ENCODE assay signal across 8 mouse cellular contexts in the genomic region with DNA sequence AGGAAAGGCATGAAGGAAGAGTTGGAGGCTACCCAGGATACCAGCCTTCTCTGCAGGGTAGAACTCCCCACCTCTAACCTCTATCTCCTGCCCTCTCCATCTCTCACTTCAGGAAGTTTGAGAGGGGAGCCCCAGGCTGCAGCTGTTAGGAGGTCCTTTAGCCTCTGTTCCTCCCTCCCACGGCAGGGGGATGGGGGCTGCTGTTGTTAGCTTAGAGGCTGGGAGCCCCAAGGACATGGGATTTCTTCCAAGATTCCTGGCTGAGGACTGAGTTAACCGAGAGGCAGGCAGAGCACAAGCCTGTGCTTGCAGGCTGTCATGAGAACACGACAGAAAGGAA. TPM values are rescaled to one million over a fixed set of nuclear protein-coding genes. Genes with fewer than 3 reads are reported as not detected.
DNase-seq lines count a peak whose midpoint lies in the region; ATAC-seq and TF ChIP-seq lines count a peak whose summit lies in the region.

No protein-coding gene starts in this region.

- peak overlapping the region; percentile 77 for H3K27ac ChIP-seq in heart, adult 2 months
- no peak overlapping the region; the same call in 1 of the 2 replicates for H3K27ac ChIP-seq in heart, embryonic 11.5 days (ENCODE audit: low read depth, low read length)
- peak overlapping the region; percentile 92 for H3K27ac ChIP-seq in heart, embryonic 10.5 days
- peak overlapping the region; percentile 81 for H3K27ac ChIP-seq in kidney, postnatal 0 days
- peak overlapping the region; percentile 49; the same call in 1 of the 2 replicates for H3K27ac ChIP-seq in midbrain, postnatal 0 days (ENCODE audit: low read depth, low read length)

- H3K79me2 ChIP-seq in heart, adult 2 months (replicated peaks; ENCODE audit: control insufficient read depth, insufficient read depth, low read length): no peaks in the 10 kb centered on the region

- H3K9ac ChIP-seq in heart, adult 2 months (ENCODE audit: low read depth, low read length): no peak overlapping the region
- H3K9ac ChIP-seq in heart, embryonic 11.5 days (ENCODE audit: low read depth, low read length): no peak overlapping the region
- 0 out of 2 replicates have a peak overlapping the region, but pooled peaks have one; percentile 39 for H3K9ac ChIP-seq in kidney, postnatal 0 days (ENCODE audit: low read depth, low read length)
- H3K9ac ChIP-seq in midbrain, postnatal 0 days (replicated peaks; ENCODE audit: low read length, poor library complexity, severe bottlenecking): no peak overlapping the region

- TF ChIP-seq EP300 in heart, adult 2 months (IDR thresholded peaks at IDR 0.05; ENCODE audit: insufficient read depth, low read depth, low read length): peak; percentile 59; the same call in 1 of the 2 replicates

- no peak for ATAC-seq in heart, embryonic 11.5 days (replicated peaks; ENCODE audit: insufficient number of reproducible peaks, low FRiP score, low TSS enrichment)
- ATAC-seq in kidney, postnatal 0 days (replicated peaks; ENCODE audit: low FRiP score, low read depth): peak; percentile 25; the same call in 1 of the 2 replicates
- peak; percentile 36; the same call in 1 of the 2 replicates for ATAC-seq in midbrain, postnatal 0 days (ENCODE audit: low FRiP score)

- no peaks in the 10 kb centered on the region for H3K27me3 ChIP-seq in heart, adult 2 months (ENCODE audit: control insufficient read depth, insufficient read depth, low read length)
- H3K27me3 ChIP-seq in heart, embryonic 11.5 days (ENCODE audit: control insufficient read depth, insufficient read depth, low read length): 0 out of 2 replicates have a peak, but pooled peaks cover 3% of the 10 kb centered on the region
- peaks cover 15% of the 10 kb centered on the region for H3K27me3 ChIP-seq in heart, embryonic 10.5 days (ENCODE audit: insufficient read depth, poor library complexity, severe bottlenecking)
- no peaks in the 10 kb centered on the region for H3K27me3 ChIP-seq in kidney, postnatal 0 days (ENCODE audit: insufficient read depth, low read length)
- no peaks in the 10 kb centered on the region for H3K27me3 ChIP-seq in midbrain, postnatal 0 days (ENCODE audit: insufficient read depth, low read length)

- H3K4me3 ChIP-seq in heart, adult 2 months: no peak overlapping the region
- H3K4me3 ChIP-seq in heart, embryonic 11.5 days (ENCODE audit: low read depth, low read length): no peak overlapping the region
- H3K4me3 ChIP-seq in heart, embryonic 10.5 days: no peak overlapping the region
- no peak overlapping the region for H3K4me3 ChIP-seq in kidney, postnatal 0 days (replicated peaks; ENCODE audit: low read depth, low read length)
- no peak overlapping the region for H3K4me3 ChIP-seq in midbrain, postnatal 0 days (ENCODE audit: low read depth, low read length)

- intact Hi-C loops in heart, adult 2 months (cut with DNase I): loop anchor here (5.0 kb wide), 2 partner anchors 251 to 521 kb away; no protein-coding TSS in a partner anchor

- WGBS in heart, adult 2 months: 8% methylated on average over 3 of the region's 3 CpGs
- 31% methylated on average over 3 of the region's 3 CpGs for WGBS in heart, embryonic 11.5 days (ENCODE audit: insufficient replicate concordance)
- WGBS in heart, embryonic 10.5 days: 34% methylated on average over 3 of the region's 3 CpGs
- 9% methylated on average over 3 of the region's 3 CpGs for WGBS in kidney, postnatal 0 days
- WGBS in midbrain, postnatal 0 days: 34% methylated on average over 3 of the region's 3 CpGs

- peaks cover 5% of the 10 kb centered on the region for H3K4me1 ChIP-seq in heart, adult 2 months (ENCODE audit: control insufficient read depth, insufficient read depth, low read length)
- peaks cover 9% of the 10 kb centered on the region for H3K4me1 ChIP-seq in heart, embryonic 11.5 days (ENCODE audit: control insufficient read depth, insufficient read depth, low read length)
- peaks cover 11% of the 10 kb centered on the region for H3K4me1 ChIP-seq in heart, embryonic 10.5 days
- peaks cover 11% of the 10 kb centered on the region for H3K4me1 ChIP-seq in kidney, postnatal 0 days (replicated peaks; ENCODE audit: insufficient read depth, low read length)
- H3K4me1 ChIP-seq in midbrain, postnatal 0 days (ENCODE audit: insufficient read depth, low read length): no peaks in the 10 kb centered on the region

- TF ChIP-seq CTCF in heart, adult 2 months (IDR thresholded peaks at IDR 0.05): no peak
- TF ChIP-seq CTCF in kidney, postnatal 0 days (IDR thresholded peaks at IDR 0.05; ENCODE audit: low read depth): no peak
- no peak for TF ChIP-seq CTCF in midbrain, postnatal 0 days (IDR thresholded peaks at IDR 0.05)

- DNase-seq in heart, adult 2 months: peak in 1 of 2 experiments; percentile 18
- no peak for DNase-seq in heart, embryonic 10.5 days (ENCODE audit: low spot score)
- peak; percentile 78 for DNase-seq in kidney, postnatal 0 days (ENCODE audit: low spot score)
- peak; percentile 39 for DNase-seq in midbrain, postnatal 0 days (ENCODE audit: low spot score)
- DNase-seq in right cerebral cortex, adult 18-20 months: no peak
- no peak for DNase-seq in c-Kit-positive CD71-positive TER-119-positive erythroid progenitor cells, embryonic 14.5 days (ENCODE audit: low spot score)
- no peak for DNase-seq in layer of hippocampus, adult 8-10 months (ENCODE audit: low spot score in 2 of 2)

- TF ChIP-seq POLR2A in heart, adult 2 months (IDR thresholded peaks at IDR 0.05; ENCODE audit: insufficient read depth, low read depth, low read length): no peak

- no peak overlapping the region for H3K4me2 ChIP-seq in heart, embryonic 11.5 days
- no peak overlapping the region for H3K4me2 ChIP-seq in kidney, postnatal 0 days (ENCODE audit: low read length)
- no peak overlapping the region; the same call in 1 of the 2 replicates for H3K4me2 ChIP-seq in midbrain, postnatal 0 days (ENCODE audit: low read depth, low read length, poor library complexity, severe bottlenecking)

- H3K36me3 ChIP-seq in heart, adult 2 months (ENCODE audit: control insufficient read depth, insufficient read depth, low read length): no peaks in the 10 kb centered on the region
- H3K36me3 ChIP-seq in heart, embryonic 11.5 days (ENCODE audit: control insufficient read depth, insufficient read depth, low read length): no peaks in the 10 kb centered on the region
- H3K36me3 ChIP-seq in heart, embryonic 10.5 days: no peaks in the 10 kb centered on the region
- no peaks in the 10 kb centered on the region for H3K36me3 ChIP-seq in kidney, postnatal 0 days (ENCODE audit: insufficient read depth, low read length)
- no peaks in the 10 kb centered on the region for H3K36me3 ChIP-seq in midbrain, postnatal 0 days (ENCODE audit: insufficient read depth, low read length)

- no peaks in the 10 kb centered on the region for H3K9me3 ChIP-seq in heart, embryonic 11.5 days (replicated peaks; ENCODE audit: control insufficient read depth, low read length)
- H3K9me3 ChIP-seq in heart, embryonic 10.5 days: no peaks in the 10 kb centered on the region; the same call in 1 of the 2 replicates
- H3K9me3 ChIP-seq in kidney, postnatal 0 days (replicated peaks; ENCODE audit: low read length): no peaks in the 10 kb centered on the region
- no peaks in the 10 kb centered on the region for H3K9me3 ChIP-seq in midbrain, postnatal 0 days (ENCODE audit: low read length)

RNA-seq across cellular contexts. Expression of gene Cryaa, which starts 8.6 kb away (rescaled TPM):
- total RNA-seq in heart, adult 2 months (2021): not detected
- 0.31 TPM in 1 of 2 replicates, not detected in the other for polyA plus RNA-seq in heart, adult 2 months (2012; rRNA removed)
- not detected in 2 replicates for polyA plus RNA-seq in heart, embryonic 11.5 days (2014; fragmentation: Nextera tagmentation; extraction: Ambion mirVana)
- not detected in 2 replicates for polyA plus RNA-seq in heart, embryonic 10.5 days (2016; fragmentation: Nextera tagmentation; extraction: Ambion mirVana)
- polyA plus RNA-seq in kidney, postnatal 0 days (2015; fragmentation: Nextera tagmentation; extraction: Ambion mirVana): 0.13 and 0.22 TPM in 2 replicates
- total RNA-seq in midbrain, postnatal 0 days (2014; rRNA removed): 1.6 and 1.9 TPM in 2 replicates
- polyA plus RNA-seq in midbrain, postnatal 0 days (2015; fragmentation: Nextera tagmentation; extraction: Ambion mirVana): 0.37 and 0.39 TPM in 2 replicates
- under 1 TPM in 1 of 4 experiments, not detected in 3; 0.52 TPM for total RNA-seq in layer of hippocampus, adult 8-10 months (2022)

RNA-seq across cellular contexts. Expression of gene U2af1, which starts 27.5 kb away (rescaled TPM):
- total RNA-seq in heart, adult 2 months (2021): 10 to 100 TPM; 71.9 to 72.5 TPM
- polyA plus RNA-seq in heart, adult 2 months (2012; rRNA removed): 32.6 and 52.6 TPM in 2 replicates
- 117 and 145 TPM in 2 replicates for polyA plus RNA-seq in heart, embryonic 11.5 days (2014; fragmentation: Nextera tagmentation; extraction: Ambion mirVana)
- polyA plus RNA-seq in heart, embryonic 10.5 days (2016; fragmentation: Nextera tagmentation; extraction: Ambion mirVana): 271 and 373 TPM in 2 replicates
- 238 and 258 TPM in 2 replicates for polyA plus RNA-seq in kidney, postnatal 0 days (2015; fragmentation: Nextera tagmentation; extraction: Ambion mirVana)
- total RNA-seq in midbrain, postnatal 0 days (2014; rRNA removed): 55.5 and 72.9 TPM in 2 replicates
- polyA plus RNA-seq in midbrain, postnatal 0 days (2015; fragmentation: Nextera tagmentation; extraction: Ambion mirVana): 182 and 188 TPM in 2 replicates
- total RNA-seq in layer of hippocampus, adult 8-10 months (2022): 100 to 1,000 TPM; 115 to 134 (median 125) TPM

RNA-seq across cellular contexts. Expression of gene Cbs, which starts 49.2 kb away (rescaled TPM):
- total RNA-seq in heart, adult 2 months (2021): 1 to 10 TPM; 2.4 to 7.0 TPM
- polyA plus RNA-seq in heart, adult 2 months (2012; rRNA removed): 0.94 and 1.3 TPM in 2 replicates
- polyA plus RNA-seq in heart, embryonic 11.5 days (2014; fragmentation: Nextera tagmentation; extraction: Ambion mirVana): 0.63 and 0.77 TPM in 2 replicates
- polyA plus RNA-seq in heart, embryonic 10.5 days (2016; fragmentation: Nextera tagmentation; extraction: Ambion mirVana): 0.89 and 2.1 TPM in 2 replicates
- polyA plus RNA-seq in kidney, postnatal 0 days (2015; fragmentation: Nextera tagmentation; extraction: Ambion mirVana): 3.5 and 4.0 TPM in 2 replicates
- total RNA-seq in midbrain, postnatal 0 days (2014; rRNA removed): 13.3 and 29.6 TPM in 2 replicates
- polyA plus RNA-seq in midbrain, postnatal 0 days (2015; fragmentation: Nextera tagmentation; extraction: Ambion mirVana): 16.3 and 20.3 TPM in 2 replicates
- total RNA-seq in layer of hippocampus, adult 8-10 months (2022): 10 to 100 TPM; 39.6 to 74.8 (median 49.2) TPM

Comparison
In these comparisons a context has a peak if more than half of its experiments do, and no peak if none do; other contexts are left out.
1. DNase-seq: peak in kidney, postnatal 0 days (single experiment) and midbrain, postnatal 0 days (single experiment); none in heart, embryonic 10.5 days (single experiment), right cerebral cortex, adult 18-20 months (single experiment), c-Kit-positive CD71-positive TER-119-positive erythroid progenitor cells, embryonic 14.5 days (single experiment) and layer of hippocampus, adult 8-10 months (0 of 2).